Mouse (Mus musculus) layer of hippocampus, postnatal 10 days (tissue): ENCODE measurements around the gene AI854703. TPM values are rescaled to one million over a fixed set of nuclear protein-coding genes. Genes with fewer than 3 reads are reported as not detected.

Source experiments
- total RNA-seq, 2 experiments: library from RNA; stranded (reverse); gene quantifications; 2 replicates each; pipeline ENCODE4 v1.2.3; 2021

AI854703 gene
- total RNA-seq, 2 experiments from 2014 or later, result 13.7 to 15.5 TPM

Other genes with a start within 250 kb of the AI854703 start
- gene Krba1, start 231.2 kb upstream of the AI854703 start, total RNA-seq, result 10 to 100 TPM; 43.0 to 54.4 TPM
- gene Zfp467, start 180.9 kb upstream of the AI854703 start, total RNA-seq, result 10 to 100 TPM; 17.2 to 21.3 TPM
- gene Sspo, start 178.5 kb upstream of the AI854703 start, total RNA-seq, result under 1 TPM; 0.21 to 0.58 TPM
- 100 to 1,000 TPM; 413 to 459 TPM for gene Atp6v0e2, start 89.1 kb upstream of the AI854703 start, total RNA-seq
- 10 to 100 TPM; 27.0 to 30.6 TPM for gene Lrrc61, start 72.0 kb upstream of the AI854703 start, total RNA-seq
- 10 to 100 TPM; 15.1 to 15.3 TPM for gene Rarres2, start 54.0 kb upstream of the AI854703 start, total RNA-seq
- gene Gm45021, start 37.2 kb upstream of the AI854703 start, total RNA-seq, result not detected
- gene Repin1, start 32.9 kb upstream of the AI854703 start, total RNA-seq, result 10 to 100 TPM; 29.2 to 30.1 TPM
- not detected for gene Gm44965, start 32.8 kb upstream of the AI854703 start, total RNA-seq
- gene Zfp775, start 24.7 kb upstream of the AI854703 start, total RNA-seq, result 1 to 10 TPM; 5.6 to 6.6 TPM
- 1 to 10 TPM; 1.5 to 1.7 TPM for gene Gimap8, start 20.5 kb downstream of the AI854703 start, total RNA-seq
- gene Gimap9, start 49.4 kb downstream of the AI854703 start, total RNA-seq, result 1 to 10 TPM; 1.0 to 1.4 TPM
- gene Gimap4, start 57.8 kb downstream of the AI854703 start, total RNA-seq, result under 1 TPM; 0.58 to 0.71 TPM
- 1 to 10 TPM; 6.2 to 8.2 TPM for gene Gimap6, start 81.5 kb downstream of the AI854703 start, total RNA-seq
- gene Gm28053, start 91.8 kb downstream of the AI854703 start, total RNA-seq, result not detected
- gene Gimap7, start 91.9 kb downstream of the AI854703 start, total RNA-seq, result not detected
- gene Gimap1, start 112.3 kb downstream of the AI854703 start, total RNA-seq, result 1 to 10 TPM; 3.0 to 3.2 TPM
- gene Gimap5, start 119.4 kb downstream of the AI854703 start, total RNA-seq, result 1 to 10 TPM in 1 of 2 experiments, under 1 TPM in 1; 0.98 to 1.2 TPM
- not detected for gene Gimap3, start 144.1 kb downstream of the AI854703 start, total RNA-seq
- gene Tmem176a, start 214.2 kb downstream of the AI854703 start, total RNA-seq, result 10 to 100 TPM; 14.7 to 15.4 TPM
- 10 to 100 TPM; 45.6 to 47.8 TPM for gene Tmem176b, start 214.7 kb downstream of the AI854703 start, total RNA-seq
- not detected for gene Aoc1, start 246.1 kb downstream of the AI854703 start, total RNA-seq